Comparison of ENCODE assay signal across 31 mouse cellular contexts in genomic region chr8:92921768-92922167, GRCm38 (mm10). TPM values are rescaled to one million over a fixed set of nuclear protein-coding genes. Genes with fewer than 3 reads are reported as not detected.
"Had no signal": no experiment of that assay in that cellular context is flagged by ENCODE, and none has a peak within 500 bp of the region (broad histone marks: within the 10 kb centered on the region; RNA-seq: fewer than 3 reads in every experiment).

No protein-coding gene starts in this region.

- H3K9me3 ChIP-seq: heart, embryonic 15.5 days; kidney, embryonic 15.5 days; limb, embryonic 10.5 days; limb, embryonic 12.5 days; liver, embryonic 13.5 days had no signal

- H3K27me3 ChIP-seq: heart, embryonic 13.5 days; heart, embryonic 15.5 days; kidney, embryonic 15.5 days; limb, embryonic 12.5 days; liver, embryonic 13.5 days had no signal

- H3K36me3 ChIP-seq: heart, embryonic 13.5 days; heart, embryonic 15.5 days; kidney, embryonic 15.5 days; limb, embryonic 10.5 days; limb, embryonic 12.5 days; liver, embryonic 13.5 days had no signal

- H3K4me3 ChIP-seq: gastrocnemius, adult 2 months; heart, adult 2 months; heart, embryonic 13.5 days; heart, embryonic 15.5 days; kidney, embryonic 15.5 days; left cerebral cortex, adult 2 months; limb, embryonic 10.5 days; limb, embryonic 12.5 days; liver, embryonic 13.5 days had no signal

- H3K4me2 ChIP-seq: heart, embryonic 11.5 days; heart, embryonic 13.5 days; heart, embryonic 15.5 days; hindbrain, embryonic 14.5 days; kidney, embryonic 15.5 days; limb, embryonic 12.5 days; liver, embryonic 11.5 days; liver, embryonic 13.5 days had no signal

- DNase-seq: gastrocnemius, adult 2 months; gastrocnemius, postnatal 14 days; gastrocnemius, postnatal 36 days; heart, adult 11 months; heart, adult 2 months; heart, postnatal 14 days; heart, postnatal 36 days; kidney, adult 11 months; kidney, adult 2 months; kidney, adult 9 months; kidney, postnatal 14 days; kidney, postnatal 36 days; layer of hippocampus, adult 9-11 months; layer of hippocampus, postnatal 36 days; liver; liver, embryonic 13.5 days had no signal

- H3K27ac ChIP-seq: gastrocnemius, adult 2 months; heart, adult 2 months; heart, embryonic 13.5 days; heart, embryonic 15.5 days; hindbrain, embryonic 14.5 days; kidney, embryonic 15.5 days; kidney, postnatal 0 days; left cerebral cortex, adult 2 months; limb, embryonic 10.5 days; limb, embryonic 12.5 days; liver, embryonic 13.5 days had no signal

- H3K9ac ChIP-seq: heart, embryonic 13.5 days; heart, embryonic 15.5 days; hindbrain, embryonic 14.5 days; kidney, embryonic 15.5 days; limb, embryonic 12.5 days; liver, embryonic 13.5 days had no signal

- H3K4me1 ChIP-seq: heart, embryonic 13.5 days; heart, embryonic 15.5 days; kidney, embryonic 15.5 days; limb, embryonic 10.5 days; limb, embryonic 12.5 days; liver, embryonic 13.5 days had no signal

- ATAC-seq: hindbrain, embryonic 16.5 days; intestine, embryonic 16.5 days had no signal

RNA-seq across cellular contexts. Expression of gene Capns2, which starts 20.6 kb away (rescaled TPM):
- total RNA-seq: gastrocnemius, adult 2 months; gastrocnemius, postnatal 14 days; gastrocnemius, postnatal 36 days; heart, adult 2 months; heart, postnatal 36 days; hematopoietic stem cell, adult 5-6 weeks had no signal
- polyA plus RNA-seq: heart, adult 2 months; hindbrain, embryonic 11.5 days; intestine, embryonic 16.5 days; kidney, postnatal 0 days; liver, embryonic 13.5 days had no signal

RNA-seq across cellular contexts. Expression of gene Slc6a2, which starts 38.1 kb away (rescaled TPM):
- total RNA-seq: hematopoietic stem cell, adult 5-6 weeks had no signal
- polyA plus RNA-seq: heart, embryonic 11.5 days; heart, postnatal 0 days; liver, embryonic 13.5 days had no signal
